Mouse (Mus musculus): ENCODE data around the gene Pcbd2. TPM values are rescaled to one million over a fixed set of nuclear protein-coding genes. Genes with fewer than 3 reads are reported as not detected.
"Not testable (repeated sequence)": the region's sequence is repeated elsewhere in the genome, so short reads cannot be mapped to it uniquely, and the experiment has no call there.

Pcbd2 gene
- polyA plus RNA-seq, 1 experiment from 2014 or later: 58.7 TPM

- H3K9ac ChIP-seq (ENCODE audit: low read length): peak overlapping the region; percentile 99
- peak overlapping the region; percentile 66 for H3K4me2 ChIP-seq (ENCODE audit: low read length)
- H3K9me3 ChIP-seq (ENCODE audit: control insufficient read depth, low read length): no peaks in the 10 kb centered on the region
- peaks cover 4 to 26% of the 10 kb centered on the region in 2 experiments for H3K4me1 ChIP-seq (ENCODE audit: control insufficient read depth in 2 of 2, insufficient read depth in 2 of 2, low read length in 2 of 2)
- H3K27me3 ChIP-seq (ENCODE audit: control insufficient read depth, insufficient read depth, low read length): no peaks in the 10 kb centered on the region
- H3K36me3 ChIP-seq (ENCODE audit: control insufficient read depth, insufficient read depth, low read length): peaks cover 7% of the 10 kb centered on the region
- peak overlapping the region in 1 of 2 experiments; percentile 69; a peak in 1 of 4 replicates for H3K27ac ChIP-seq (replicated peaks in 1 of 2; ENCODE audit: control insufficient read depth in 1 of 2, insufficient read depth in 1 of 2, low read depth in 2 of 2, low read length in 2 of 2)
- H3K4me3 ChIP-seq (ENCODE audit: control insufficient read depth in 1 of 2, insufficient read depth in 1 of 2, low read depth in 1 of 2, low read length in 2 of 2): peak overlapping the region; percentile 91 to 96; a peak in 3 of 4 replicates
- 11% methylated on average over 8 of the region's 8 CpGs for WGBS
- ATAC-seq (ENCODE audit: insufficient number of reproducible peaks, insufficient read depth, low FRiP score, low read depth): no peak
Observed at GRCm38 (mm10) chr13:55694110-55694509, 33.1 kb upstream of the Pcbd2 start.

GRCm38 (mm10) chr13:55695989-55696388 is 31.2 kb upstream of the Pcbd2 start:
- not testable (repeated sequence) for H3K4me3 ChIP-seq (ENCODE audit: control insufficient read depth in 1 of 2, insufficient read depth in 1 of 2, low read depth in 1 of 2, low read length in 2 of 2); H3K9me3 ChIP-seq (ENCODE audit: control insufficient read depth, low read length); H3K27me3 ChIP-seq (ENCODE audit: control insufficient read depth, insufficient read depth, low read length); H3K9ac ChIP-seq (ENCODE audit: low read length); H3K27ac ChIP-seq (replicated peaks in 1 of 2; ENCODE audit: control insufficient read depth in 1 of 2, insufficient read depth in 1 of 2, low read depth in 2 of 2, low read length in 2 of 2); H3K4me2 ChIP-seq (ENCODE audit: low read length); ATAC-seq (ENCODE audit: insufficient number of reproducible peaks, insufficient read depth, low FRiP score, low read depth)
- H3K36me3 ChIP-seq (ENCODE audit: control insufficient read depth, insufficient read depth, low read length): peaks cover 26% of the 10 kb centered on the region
- WGBS: 80% methylated on average over 1 of the region's 3 CpGs
- H3K4me1 ChIP-seq (ENCODE audit: control insufficient read depth in 2 of 2, insufficient read depth in 2 of 2, low read length in 2 of 2): peaks cover 4 to 26% of the 10 kb centered on the region in 2 experiments

- no peaks in the 10 kb centered on the region for H3K9me3 ChIP-seq (ENCODE audit: control insufficient read depth, low read length)
- H3K9ac ChIP-seq (ENCODE audit: low read length): no peak overlapping the region
- ATAC-seq (ENCODE audit: insufficient number of reproducible peaks, insufficient read depth, low FRiP score, low read depth): no peak
- H3K36me3 ChIP-seq (ENCODE audit: control insufficient read depth, insufficient read depth, low read length): peaks cover 46% of the 10 kb centered on the region
- H3K27ac ChIP-seq (replicated peaks in 1 of 2; ENCODE audit: control insufficient read depth in 1 of 2, insufficient read depth in 1 of 2, low read depth in 2 of 2, low read length in 2 of 2): no peak overlapping the region
- WGBS: 84% methylated on average over 4 of the region's 4 CpGs
- H3K4me3 ChIP-seq (ENCODE audit: control insufficient read depth in 1 of 2, insufficient read depth in 1 of 2, low read depth in 1 of 2, low read length in 2 of 2): no peak overlapping the region
- H3K27me3 ChIP-seq (ENCODE audit: control insufficient read depth, insufficient read depth, low read length): no peaks in the 10 kb centered on the region
- 0 out of 4 replicates have a peak, but pooled peaks cover 0 to under 1% of the 10 kb centered on the region in 2 experiments for H3K4me1 ChIP-seq (ENCODE audit: control insufficient read depth in 2 of 2, insufficient read depth in 2 of 2, low read length in 2 of 2)
- no peak overlapping the region for H3K4me2 ChIP-seq (ENCODE audit: low read length)
Observed at GRCm38 (mm10) chr13:55704301-55704700, 22.9 kb upstream of the Pcbd2 start.

GRCm38 (mm10) chr13:55712846-55713245 is 14.3 kb upstream of the Pcbd2 start:
- Histone ChIP-seq H3K4me1 (ENCODE audit: control insufficient read depth in 2 of 2, insufficient read depth in 2 of 2, low read length in 2 of 2) (peaks cover 2 to 8% of the 10 kb centered on the region in 2 experiments; a peak in 2 of 4 replicates), H3K9me3 (ENCODE audit: control insufficient read depth, low read length) (no peaks in the 10 kb centered on the region), H3K4me3 (ENCODE audit: control insufficient read depth in 1 of 2, insufficient read depth in 1 of 2, low read depth in 1 of 2, low read length in 2 of 2) (no peak overlapping the region), H3K4me2 (ENCODE audit: low read length) (no peak overlapping the region), H3K27me3 (ENCODE audit: control insufficient read depth, insufficient read depth, low read length) (no peaks in the 10 kb centered on the region), H3K9ac (ENCODE audit: low read length) (no peak overlapping the region), H3K27ac (replicated peaks in 1 of 2; ENCODE audit: control insufficient read depth in 1 of 2, insufficient read depth in 1 of 2, low read depth in 2 of 2, low read length in 2 of 2) (no peak overlapping the region), H3K36me3 (ENCODE audit: control insufficient read depth, insufficient read depth, low read length) (peaks cover 4% of the 10 kb centered on the region; the same call in 1 of the 2 replicates)
- ATAC-seq (ENCODE audit: insufficient number of reproducible peaks, insufficient read depth, low FRiP score, low read depth): no peak
- WGBS: 93% methylated on average over 3 of the region's 3 CpGs

- peaks cover 22% of the 10 kb centered on the region for H3K36me3 ChIP-seq (ENCODE audit: control insufficient read depth, insufficient read depth, low read length)
- H3K9ac ChIP-seq (ENCODE audit: low read length): peak within 1 kb of the TSS; percentile 84
- H3K9me3 ChIP-seq (ENCODE audit: control insufficient read depth, low read length): no peaks in the 10 kb centered on the region
- H3K4me2 ChIP-seq (ENCODE audit: low read length): peak within 1 kb of the TSS; percentile 74
- H3K27ac ChIP-seq (replicated peaks in 1 of 2; ENCODE audit: control insufficient read depth in 1 of 2, insufficient read depth in 1 of 2, low read depth in 2 of 2, low read length in 2 of 2): peak within 1 kb of the TSS; percentile 74 to 75
- under 1% methylated on average over 63 of the region's 63 CpGs for WGBS
- peak within 1 kb of the TSS; percentile 62 to 90 for H3K4me3 ChIP-seq (ENCODE audit: control insufficient read depth in 1 of 2, insufficient read depth in 1 of 2, low read depth in 1 of 2, low read length in 2 of 2)
- H3K4me1 ChIP-seq (ENCODE audit: control insufficient read depth in 2 of 2, insufficient read depth in 2 of 2, low read length in 2 of 2): peaks cover 2 to 5% of the 10 kb centered on the region in 2 experiments; a peak in 2 of 4 replicates
- ATAC-seq (ENCODE audit: insufficient number of reproducible peaks, insufficient read depth, low FRiP score, low read depth): peak; percentile 93
- no peaks in the 10 kb centered on the region for H3K27me3 ChIP-seq (ENCODE audit: control insufficient read depth, insufficient read depth, low read length)
Observed at GRCm38 (mm10) chr13:55714501-55715166, 12.5 kb upstream of the Pcbd2 start, which contains the start of gene Txndc15. Gene Txndc15 (plus strand): TSS chr13:55714650.

GRCm38 (mm10) chr13:55715167-55715512 is 12.0 kb upstream of the Pcbd2 start:
- Histone ChIP-seq H3K36me3 (ENCODE audit: control insufficient read depth, insufficient read depth, low read length) (peaks cover 26% of the 10 kb centered on the region), H3K4me2 (ENCODE audit: low read length) (peak overlapping the region; percentile 74), H3K9ac (ENCODE audit: low read length) (peak overlapping the region; percentile 84), H3K4me3 (ENCODE audit: control insufficient read depth in 1 of 2, insufficient read depth in 1 of 2, low read depth in 1 of 2, low read length in 2 of 2) (peak overlapping the region; percentile 62 to 90), H3K27ac (replicated peaks in 1 of 2; ENCODE audit: control insufficient read depth in 1 of 2, insufficient read depth in 1 of 2, low read depth in 2 of 2, low read length in 2 of 2) (peak overlapping the region; percentile 74 to 75), H3K4me1 (ENCODE audit: control insufficient read depth in 2 of 2, insufficient read depth in 2 of 2, low read length in 2 of 2) (peaks cover 2 to 5% of the 10 kb centered on the region in 2 experiments; a peak in 2 of 4 replicates), H3K9me3 (ENCODE audit: control insufficient read depth, low read length) (no peaks in the 10 kb centered on the region), H3K27me3 (ENCODE audit: control insufficient read depth, insufficient read depth, low read length) (no peaks in the 10 kb centered on the region)
- WGBS: 3% methylated on average over 5 of the region's 5 CpGs
- ATAC-seq (ENCODE audit: insufficient number of reproducible peaks, insufficient read depth, low FRiP score, low read depth): no peak

GRCm38 (mm10) chr13:55715908-55716510 is 11.2 kb upstream of the Pcbd2 start:
- 94% methylated on average over 7 of the region's 7 CpGs for WGBS
- H3K4me1 ChIP-seq (ENCODE audit: control insufficient read depth in 2 of 2, insufficient read depth in 2 of 2, low read length in 2 of 2): peaks cover 2 to 5% of the 10 kb centered on the region in 2 experiments; a peak in 2 of 4 replicates
- H3K27ac ChIP-seq (replicated peaks in 1 of 2; ENCODE audit: control insufficient read depth in 1 of 2, insufficient read depth in 1 of 2, low read depth in 2 of 2, low read length in 2 of 2): no peak overlapping the region
- no peak overlapping the region; the same call in 1 of the 2 replicates for H3K9ac ChIP-seq (ENCODE audit: low read length)
- H3K9me3 ChIP-seq (ENCODE audit: control insufficient read depth, low read length): no peaks in the 10 kb centered on the region
- H3K27me3 ChIP-seq (ENCODE audit: control insufficient read depth, insufficient read depth, low read length): no peaks in the 10 kb centered on the region
- no peak overlapping the region for H3K4me3 ChIP-seq (ENCODE audit: control insufficient read depth in 1 of 2, insufficient read depth in 1 of 2, low read depth in 1 of 2, low read length in 2 of 2)
- no peak overlapping the region for H3K4me2 ChIP-seq (ENCODE audit: low read length)
- H3K36me3 ChIP-seq (ENCODE audit: control insufficient read depth, insufficient read depth, low read length): peaks cover 31% of the 10 kb centered on the region
- no peak for ATAC-seq (ENCODE audit: insufficient number of reproducible peaks, insufficient read depth, low FRiP score, low read depth)

Measured in heart, embryonic 14.5 days (tissue).